Mouse (Mus musculus): Measurements from ENCODE around the gene Dph2.

Gene Dph2

GRCm38 (mm10) chr4:117872471-117872886, 19.4 kb downstream of the Dph2 start, which contains the start of gene Ccdc24:
Gene Ccdc24, minus strand, starts transcription at chr4:117872557.
- in situ Hi-C loops (cut with MboI): no loop called here

GRCm38 (mm10) chr4:117871787-117872186, 20.0 kb downstream of the Dph2 start:
- in situ Hi-C loops (cut with MboI): no loop called here

- in situ Hi-C loops (cut with MboI): no loop called here
Measured at GRCm38 (mm10) chr4:117870437-117870836, 21.4 kb downstream of the Dph2 start.

GRCm38 (mm10) chr4:117869317-117869716, 22.5 kb downstream of the Dph2 start:
- in situ Hi-C loops (cut with MboI): no loop called here

GRCm38 (mm10) chr4:117867823-117868222, 24.0 kb downstream of the Dph2 start:
- in situ Hi-C loops (cut with MboI): no loop called here

- in situ Hi-C loops (cut with MboI): no loop called here
Measured at GRCm38 (mm10) chr4:117867000-117867399, 24.8 kb downstream of the Dph2 start.

- in situ Hi-C loops (cut with MboI): no loop called here
Measured at GRCm38 (mm10) chr4:117866083-117866482, 25.7 kb downstream of the Dph2 start.

GRCm38 (mm10) chr4:117862823-117863222, 29.0 kb downstream of the Dph2 start:
- in situ Hi-C loops (cut with MboI): no loop called here

GRCm38 (mm10) chr4:117860570-117860969, 31.3 kb downstream of the Dph2 start:
- in situ Hi-C loops (cut with MboI): no loop called here

- in situ Hi-C loops (cut with MboI): no loop called here
Measured at GRCm38 (mm10) chr4:117858794-117859193, 33.0 kb downstream of the Dph2 start.

- in situ Hi-C loops (cut with MboI): no loop called here
Measured at GRCm38 (mm10) chr4:117855146-117855545, 36.7 kb downstream of the Dph2 start.

- in situ Hi-C loops (cut with MboI): no loop called here
Measured at GRCm38 (mm10) chr4:117852152-117852868, 39.5 kb downstream of the Dph2 start.

GRCm38 (mm10) chr4:117850871-117851270, 41.0 kb downstream of the Dph2 start:
- in situ Hi-C loops (cut with MboI): no loop called here

GRCm38 (mm10) chr4:117850176-117850575, 41.7 kb downstream of the Dph2 start:
- in situ Hi-C loops (cut with MboI): no loop called here

- in situ Hi-C loops (cut with MboI): no loop called here
Measured at GRCm38 (mm10) chr4:117849506-117849905, 42.3 kb downstream of the Dph2 start.

GRCm38 (mm10) chr4:117849063-117849462, 42.8 kb downstream of the Dph2 start:
- in situ Hi-C loops (cut with MboI): no loop called here

GRCm38 (mm10) chr4:117847011-117847410, 44.8 kb downstream of the Dph2 start:
- in situ Hi-C loops (cut with MboI): no loop called here

GRCm38 (mm10) chr4:117846261-117846660, 45.6 kb downstream of the Dph2 start:
- in situ Hi-C loops (cut with MboI): no loop called here

- in situ Hi-C loops (cut with MboI): no loop called here
Measured at GRCm38 (mm10) chr4:117845316-117845715, 46.5 kb downstream of the Dph2 start.

GRCm38 (mm10) chr4:117844467-117844866, 47.4 kb downstream of the Dph2 start:
- in situ Hi-C loops (cut with MboI): no loop called here

GRCm38 (mm10) chr4:117843101-117843500, 48.7 kb downstream of the Dph2 start:
- in situ Hi-C loops (cut with MboI): no loop called here

GRCm38 (mm10) chr4:117841566-117841965, 50.3 kb downstream of the Dph2 start:
- in situ Hi-C loops (cut with MboI): no loop called here

GRCm38 (mm10) chr4:117840821-117841220, 51.0 kb downstream of the Dph2 start:
- in situ Hi-C loops (cut with MboI): no loop called here

GRCm38 (mm10) chr4:117839366-117839765, 52.5 kb downstream of the Dph2 start:
- in situ Hi-C loops (cut with MboI): loop anchor here (10.0 kb wide), 1 partner anchor 245 kb away; no protein-coding TSS in a partner anchor

Data from mature B cell (primary cell).